Mouse (Mus musculus): ENCODE measurements at regions not wholly inside any gene's neighbourhood (a gene's known extent, or its start where the extent isn't known, plus 50 kb on each side); places are given as distances from the start of the nearest gene placed in this dataset.

GRCm38 (mm10) chr2:128507591-128508243 is 83.3 kb upstream of the Spdye4c start:
- Histone ChIP-seq H3K27me3 (ENCODE audit: control insufficient read depth, insufficient read depth, low read length) (no peaks in the 10 kb centered on the region), H3K36me3 (ENCODE audit: control insufficient read depth, insufficient read depth, low read length) (no peaks in the 10 kb centered on the region), H3K4me1 (ENCODE audit: control insufficient read depth, insufficient read depth, low read length) (no peaks in the 10 kb centered on the region), H3K4me3 (ENCODE audit: control insufficient read depth, low read depth, low read length) (no peak overlapping the region), H3K27ac (ENCODE audit: control insufficient read depth, insufficient read depth, low read depth, low read length) (no peak overlapping the region)
- TF ChIP-seq CTCF (IDR thresholded peaks at IDR 0.05; ENCODE audit: control insufficient read depth, insufficient read depth, insufficient replicate concordance, low read depth, low read length): no peak
- TF ChIP-seq POLR2A (IDR thresholded peaks at IDR 0.05; ENCODE audit: control insufficient read depth, low read depth, low read length): no peak

DNA sequence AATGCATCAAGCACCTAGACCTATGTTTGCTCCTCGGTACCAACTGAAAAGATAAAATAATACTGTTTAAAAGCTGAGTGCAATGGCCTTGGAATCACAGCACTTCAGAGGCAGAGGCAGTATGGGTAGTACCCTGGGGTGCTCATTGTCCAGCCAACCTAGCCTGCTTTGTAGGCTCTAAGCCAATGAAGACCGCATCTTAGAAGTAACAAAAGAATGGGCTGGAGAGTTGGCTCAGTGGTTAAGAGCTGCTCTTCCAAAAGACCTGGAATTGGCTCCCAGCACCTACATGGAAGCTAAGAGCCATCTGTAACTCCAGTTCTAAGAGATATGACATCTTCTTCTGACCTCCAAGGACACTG is 82.8 kb upstream of the Spdye4c start:
- Histone ChIP-seq H3K4me1 (ENCODE audit: control insufficient read depth, insufficient read depth, low read length) (no peaks in the 10 kb centered on the region), H3K27me3 (ENCODE audit: control insufficient read depth, insufficient read depth, low read length) (no peaks in the 10 kb centered on the region), H3K36me3 (ENCODE audit: control insufficient read depth, insufficient read depth, low read length) (no peaks in the 10 kb centered on the region), H3K27ac (ENCODE audit: control insufficient read depth, insufficient read depth, low read depth, low read length) (no peak overlapping the region), H3K4me3 (ENCODE audit: control insufficient read depth, low read depth, low read length) (no peak overlapping the region)
- no peak for TF ChIP-seq CTCF (IDR thresholded peaks at IDR 0.05; ENCODE audit: control insufficient read depth, insufficient read depth, insufficient replicate concordance, low read depth, low read length)
- no peak for TF ChIP-seq POLR2A (IDR thresholded peaks at IDR 0.05; ENCODE audit: control insufficient read depth, low read depth, low read length)

- TF ChIP-seq CTCF (IDR thresholded peaks at IDR 0.05; ENCODE audit: control insufficient read depth, insufficient read depth, insufficient replicate concordance, low read depth, low read length) (no peak), POLR2A (IDR thresholded peaks at IDR 0.05; ENCODE audit: control insufficient read depth, low read depth, low read length) (no peak)
- Histone ChIP-seq H3K4me3 (ENCODE audit: control insufficient read depth, low read depth, low read length) (no peak overlapping the region), H3K27me3 (ENCODE audit: control insufficient read depth, insufficient read depth, low read length) (no peaks in the 10 kb centered on the region), H3K4me1 (ENCODE audit: control insufficient read depth, insufficient read depth, low read length) (no peaks in the 10 kb centered on the region), H3K27ac (ENCODE audit: control insufficient read depth, insufficient read depth, low read depth, low read length) (no peak overlapping the region), H3K36me3 (ENCODE audit: control insufficient read depth, insufficient read depth, low read length) (no peaks in the 10 kb centered on the region)
Observed at GRCm38 (mm10) chr2:128511291-128511690, 79.7 kb upstream of the Spdye4c start.

DNA sequence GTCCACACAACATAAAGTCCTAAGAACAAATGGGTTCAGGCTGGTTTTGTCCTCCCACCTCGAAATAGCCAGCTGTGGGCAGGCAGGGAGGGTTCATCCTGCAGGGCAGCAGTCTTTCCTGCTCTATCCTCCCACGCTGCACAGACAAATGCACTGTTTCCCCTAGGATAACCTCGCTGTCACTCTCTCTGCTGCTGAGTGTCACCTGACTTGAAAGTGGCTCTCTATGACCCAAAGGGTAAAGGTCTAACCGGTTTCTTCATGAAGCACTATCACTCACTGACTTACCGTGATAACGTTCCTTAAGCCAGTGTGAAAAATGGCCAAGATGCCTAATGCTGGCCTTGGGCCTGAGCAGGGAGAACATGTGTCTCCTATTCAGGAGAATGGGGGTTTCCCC is 78.2 kb upstream of the Spdye4c start:
- no peak for TF ChIP-seq CTCF (IDR thresholded peaks at IDR 0.05; ENCODE audit: control insufficient read depth, insufficient read depth, insufficient replicate concordance, low read depth, low read length)
- TF ChIP-seq POLR2A (IDR thresholded peaks at IDR 0.05; ENCODE audit: control insufficient read depth, low read depth, low read length): no peak
- no peak overlapping the region for H3K27ac ChIP-seq (ENCODE audit: control insufficient read depth, insufficient read depth, low read depth, low read length)
- no peaks in the 10 kb centered on the region for H3K27me3 ChIP-seq (ENCODE audit: control insufficient read depth, insufficient read depth, low read length)
- no peak overlapping the region for H3K4me3 ChIP-seq (ENCODE audit: control insufficient read depth, low read depth, low read length)
- no peaks in the 10 kb centered on the region for H3K36me3 ChIP-seq (ENCODE audit: control insufficient read depth, insufficient read depth, low read length)
- H3K4me1 ChIP-seq (ENCODE audit: control insufficient read depth, insufficient read depth, low read length): no peaks in the 10 kb centered on the region

GRCm38 (mm10) chr2:128514463-128515290 is 76.3 kb upstream of the Spdye4c start:
- Histone ChIP-seq H3K36me3 (ENCODE audit: control insufficient read depth, insufficient read depth, low read length) (no peaks in the 10 kb centered on the region), H3K4me3 (ENCODE audit: control insufficient read depth, low read depth, low read length) (no peak overlapping the region), H3K4me1 (ENCODE audit: control insufficient read depth, insufficient read depth, low read length) (no peaks in the 10 kb centered on the region), H3K27me3 (ENCODE audit: control insufficient read depth, insufficient read depth, low read length) (no peaks in the 10 kb centered on the region), H3K27ac (ENCODE audit: control insufficient read depth, insufficient read depth, low read depth, low read length) (no peak overlapping the region)
- no peak for TF ChIP-seq CTCF (IDR thresholded peaks at IDR 0.05; ENCODE audit: control insufficient read depth, insufficient read depth, insufficient replicate concordance, low read depth, low read length)
- no peak for TF ChIP-seq POLR2A (IDR thresholded peaks at IDR 0.05; ENCODE audit: control insufficient read depth, low read depth, low read length)

GRCm38 (mm10) chr2:128515701-128516100 is 75.3 kb upstream of the Spdye4c start:
- no peaks in the 10 kb centered on the region for H3K4me1 ChIP-seq (ENCODE audit: control insufficient read depth, insufficient read depth, low read length)
- H3K36me3 ChIP-seq (ENCODE audit: control insufficient read depth, insufficient read depth, low read length): no peaks in the 10 kb centered on the region
- no peaks in the 10 kb centered on the region for H3K27me3 ChIP-seq (ENCODE audit: control insufficient read depth, insufficient read depth, low read length)
- no peak overlapping the region for H3K4me3 ChIP-seq (ENCODE audit: control insufficient read depth, low read depth, low read length)
- no peak for TF ChIP-seq POLR2A (IDR thresholded peaks at IDR 0.05; ENCODE audit: control insufficient read depth, low read depth, low read length)
- no peak for TF ChIP-seq CTCF (IDR thresholded peaks at IDR 0.05; ENCODE audit: control insufficient read depth, insufficient read depth, insufficient replicate concordance, low read depth, low read length)
- H3K27ac ChIP-seq (ENCODE audit: control insufficient read depth, insufficient read depth, low read depth, low read length): no peak overlapping the region

DNA sequence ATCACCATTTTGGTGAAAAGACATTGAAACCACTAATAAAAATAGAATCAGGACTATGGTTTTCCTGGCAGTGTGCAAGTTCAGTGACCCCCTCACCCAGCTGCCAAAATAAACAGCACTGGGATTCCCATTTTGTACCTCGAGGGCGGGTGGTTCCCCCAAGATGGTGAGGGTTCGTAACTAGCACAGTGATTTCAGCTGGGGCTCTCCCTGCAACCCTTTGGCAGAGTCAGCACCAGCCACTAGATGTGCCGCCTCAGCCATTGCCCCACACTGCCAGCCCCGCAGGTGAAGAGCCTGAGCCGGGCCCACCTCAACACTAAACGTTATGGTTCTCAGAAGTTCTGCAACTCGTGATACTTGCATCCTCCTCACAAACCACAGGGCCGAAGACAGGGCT is 74.3 kb upstream of the Spdye4c start:
- Histone ChIP-seq H3K27ac (ENCODE audit: control insufficient read depth, insufficient read depth, low read depth, low read length) (no peak overlapping the region), H3K27me3 (ENCODE audit: control insufficient read depth, insufficient read depth, low read length) (no peaks in the 10 kb centered on the region), H3K4me3 (ENCODE audit: control insufficient read depth, low read depth, low read length) (no peak overlapping the region), H3K36me3 (ENCODE audit: control insufficient read depth, insufficient read depth, low read length) (no peaks in the 10 kb centered on the region), H3K4me1 (ENCODE audit: control insufficient read depth, insufficient read depth, low read length) (no peaks in the 10 kb centered on the region)
- TF ChIP-seq CTCF (IDR thresholded peaks at IDR 0.05; ENCODE audit: control insufficient read depth, insufficient read depth, insufficient replicate concordance, low read depth, low read length) (no peak), POLR2A (IDR thresholded peaks at IDR 0.05; ENCODE audit: control insufficient read depth, low read depth, low read length) (no peak)
